Mouse (Mus musculus): ENCODE measurements at regions not wholly inside any gene's neighbourhood (a gene's known extent, or its start where the extent isn't known, plus 50 kb on each side); places are given as distances from the start of the nearest gene placed in this dataset.

DNA sequence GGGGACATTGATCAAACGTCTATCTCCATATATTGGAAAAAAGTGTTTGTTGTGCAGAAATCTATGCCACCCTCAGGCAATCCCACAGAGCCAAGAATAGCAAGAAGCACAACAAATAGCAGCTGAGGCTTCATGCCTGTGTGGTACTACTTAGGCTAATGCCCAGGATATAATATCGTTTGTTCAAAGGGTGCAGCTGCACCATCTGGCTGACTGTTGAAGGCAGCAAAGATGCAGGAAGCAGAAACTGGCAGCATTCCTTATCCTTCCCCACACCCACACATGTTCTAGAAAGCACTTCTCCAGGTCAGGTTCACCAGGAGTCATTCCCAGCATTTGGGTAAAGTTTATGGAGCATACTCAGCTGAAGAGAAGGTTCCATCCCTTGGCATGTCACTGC is 158.1 kb upstream of the Ccn2 start:
- no peak for DNase-seq (ENCODE audit: low spot score)

- DNase-seq (ENCODE audit: low spot score) = no peak
These were observed 150.7 kb upstream of the Ccn2 start for GRCm38 (mm10) chr10:24444572-24444971.

GRCm38 (mm10) chr10:24445036-24445435 is 150.2 kb upstream of the Ccn2 start:
- DNase-seq (ENCODE audit: low spot score) = no peak

DNA sequence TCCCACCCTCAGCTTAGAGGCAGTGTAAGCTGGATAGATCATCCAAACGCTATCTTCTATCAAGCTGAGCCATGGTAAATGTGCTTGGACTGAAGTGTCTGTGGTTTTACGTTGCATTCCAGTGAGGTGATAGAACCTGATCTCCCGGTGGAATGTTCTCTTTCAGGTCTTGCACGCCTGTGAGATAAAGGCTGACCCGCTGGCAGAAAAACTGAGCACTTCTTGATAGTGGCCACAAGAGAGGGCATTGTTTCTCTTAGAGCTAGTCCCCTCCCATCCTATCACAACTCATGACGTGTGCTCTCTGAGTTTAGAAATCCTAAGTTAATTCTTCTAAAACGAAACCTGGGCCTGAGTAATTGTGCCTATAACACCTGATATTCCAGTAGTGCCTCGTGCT is 149.1 kb upstream of the Ccn2 start:
- no peak for DNase-seq (ENCODE audit: low spot score)

GRCm38 (mm10) chr10:24447135-24447534 is 148.1 kb upstream of the Ccn2 start:
- no peak for DNase-seq (ENCODE audit: low spot score)

GRCm38 (mm10) chr10:24448001-24448561 is 147.2 kb upstream of the Ccn2 start:
- DNase-seq (ENCODE audit: low spot score) = no peak

DNA sequence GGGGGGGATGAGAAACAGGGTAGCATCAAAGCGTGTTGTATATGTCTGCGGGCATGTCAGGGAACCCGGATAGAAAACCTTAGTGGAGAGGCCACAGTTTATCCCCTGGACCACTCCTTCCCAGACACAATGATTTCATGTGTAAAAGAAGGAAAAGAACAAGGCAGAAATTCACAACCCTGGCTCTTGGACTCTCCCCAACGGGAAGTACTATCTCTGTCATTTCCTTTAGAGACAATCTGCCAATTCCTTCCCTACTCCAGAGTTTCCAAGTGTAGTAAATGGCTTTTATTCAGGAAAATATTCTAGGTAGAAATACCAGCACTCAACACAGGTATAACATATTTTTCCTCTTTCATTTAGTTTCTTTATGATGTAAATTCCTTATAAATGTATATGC is 141.7 kb upstream of the Ccn2 start:
- no peak for DNase-seq (ENCODE audit: low spot score)

GRCm38 (mm10) chr10:24458667-24459066 is 136.6 kb upstream of the Ccn2 start:
- DNase-seq (ENCODE audit: low spot score) = no peak

- no peak for DNase-seq (ENCODE audit: low spot score)
These were observed 131.4 kb upstream of the Ccn2 start for GRCm38 (mm10) chr10:24463873-24464272.

GRCm38 (mm10) chr10:24464377-24464776 is 130.9 kb upstream of the Ccn2 start:
- DNase-seq (ENCODE audit: low spot score) = no peak

GRCm38 (mm10) chr10:24469741-24470140 is 125.5 kb upstream of the Ccn2 start:
- no peak for DNase-seq (ENCODE audit: low spot score)

GRCm38 (mm10) chr10:24471521-24471920 is 123.7 kb upstream of the Ccn2 start:
- DNase-seq (ENCODE audit: low spot score) = no peak

DNA sequence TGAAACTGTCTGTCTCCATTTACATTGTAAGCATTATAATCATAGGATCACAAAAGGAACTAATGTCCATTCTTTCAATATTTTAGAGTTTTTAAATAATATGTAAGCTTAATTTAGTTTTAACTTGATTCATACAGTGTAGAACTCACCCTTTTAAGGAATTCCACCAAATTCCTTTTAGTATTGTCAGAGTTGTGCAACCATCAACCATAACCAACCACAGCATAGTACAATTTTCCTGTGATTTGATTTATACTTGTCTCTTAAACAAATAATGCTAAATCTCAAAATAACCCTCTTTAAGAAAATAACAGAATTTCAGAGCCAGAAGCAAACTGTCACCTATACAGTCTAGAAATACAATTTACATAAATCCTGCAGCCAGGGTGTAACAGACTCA is 119.0 kb upstream of the Ccn2 start:
- DNase-seq (ENCODE audit: low spot score) = no peak

DNA sequence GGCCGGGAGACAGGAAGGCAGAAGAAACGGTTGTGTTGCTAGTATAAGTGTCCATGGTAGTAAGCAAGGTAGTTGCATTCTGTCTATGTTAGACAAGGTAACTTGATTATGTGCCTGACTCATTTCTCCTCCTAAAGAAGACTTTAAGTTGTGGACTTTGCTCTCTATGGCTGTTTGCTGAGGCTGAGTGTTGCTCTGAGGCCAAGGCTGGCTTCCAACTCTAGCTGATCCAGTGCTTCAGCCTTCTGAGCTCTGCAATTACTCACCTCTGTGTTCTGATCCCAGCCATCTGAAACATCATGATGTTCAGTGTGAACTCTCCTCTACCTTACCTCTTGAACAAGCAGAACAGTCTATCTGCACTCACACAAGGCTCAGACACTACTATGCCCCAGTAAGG is 116.7 kb upstream of the Ccn2 start:
- DNase-seq (ENCODE audit: low spot score) = no peak

- DNase-seq (ENCODE audit: low spot score) = no peak
These were observed 116.1 kb upstream of the Ccn2 start for GRCm38 (mm10) chr10:24479148-24479547.

DNA sequence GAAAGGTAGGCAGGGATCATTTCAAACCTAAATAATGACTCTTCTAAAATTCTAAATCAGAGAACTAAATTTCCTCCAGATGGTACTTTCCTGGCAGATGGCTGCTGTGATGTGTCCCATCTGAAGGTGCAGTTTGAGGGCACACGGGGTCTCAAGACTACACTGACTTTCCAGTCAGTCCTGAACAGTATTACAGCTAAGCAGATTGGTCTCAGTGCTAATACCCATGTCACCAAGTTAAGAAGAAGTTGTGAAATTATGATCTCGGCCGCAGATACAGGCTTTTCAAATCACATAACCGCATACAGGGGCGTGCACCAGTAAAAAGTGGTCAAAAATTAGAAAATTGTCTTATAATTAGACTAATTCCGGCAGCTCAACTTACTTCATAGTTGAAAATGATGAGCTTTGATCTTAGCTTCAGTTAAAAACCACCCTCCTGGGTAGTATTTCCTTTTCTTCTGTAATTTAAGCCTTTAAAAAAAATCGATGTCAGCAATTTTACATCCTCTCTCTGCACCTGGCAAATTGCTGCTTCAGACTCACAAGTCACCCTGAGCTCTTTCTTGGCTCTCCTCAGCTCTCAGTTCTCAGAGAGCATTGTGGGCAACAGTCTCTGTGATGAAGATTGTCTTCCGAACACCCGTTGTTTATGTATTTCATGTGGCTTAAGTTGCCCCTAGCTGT is 113.2 kb upstream of the Ccn2 start:
- DNase-seq (ENCODE audit: low spot score) = peak; percentile 25

DNA sequence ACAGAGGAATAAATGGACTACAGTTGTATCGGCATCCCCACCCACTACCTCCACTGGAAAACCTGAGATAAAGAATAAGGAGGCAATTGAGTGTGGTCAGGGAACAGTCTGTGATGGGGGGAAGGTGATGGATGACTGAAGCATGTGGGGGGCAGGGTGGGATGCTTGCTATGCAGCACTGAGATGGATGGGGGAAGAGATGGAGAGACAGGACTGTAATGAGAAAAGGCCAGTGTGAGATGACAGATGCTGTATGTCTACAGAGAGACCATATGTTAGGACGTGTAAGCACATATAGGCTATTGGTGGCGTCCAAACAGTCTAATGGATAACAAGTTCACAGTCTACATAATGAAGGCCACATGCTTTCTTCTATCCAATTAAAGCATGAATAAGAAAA is 112.2 kb upstream of the Ccn2 start:
- DNase-seq (ENCODE audit: low spot score) = no peak

DNA sequence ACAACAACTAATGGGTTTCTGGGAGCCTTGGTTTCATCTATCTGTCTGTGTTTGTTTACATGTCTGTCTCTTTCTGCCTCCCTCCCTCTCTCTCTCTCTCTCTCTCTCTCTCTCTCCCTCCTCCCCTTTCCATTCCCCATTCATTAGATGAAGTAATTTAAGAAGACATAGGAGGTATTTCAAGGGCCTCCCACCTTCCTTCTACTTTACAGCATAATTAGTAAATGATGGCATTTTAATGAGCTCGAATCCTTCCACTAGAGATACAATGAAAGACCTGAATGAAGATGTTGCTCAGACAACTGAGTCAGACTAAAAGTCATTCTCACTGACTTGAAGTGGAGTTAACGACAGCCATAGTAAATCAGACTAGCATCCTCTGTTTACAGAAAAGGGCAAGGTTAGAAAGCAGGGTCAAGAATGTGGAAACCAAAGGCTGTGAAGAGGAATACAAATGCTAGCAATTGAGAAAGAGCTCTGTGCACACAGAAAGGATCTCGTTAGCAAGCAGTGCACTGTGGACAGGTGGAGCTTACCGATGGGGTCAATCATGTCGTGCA is 111.1 kb upstream of the Ccn2 start:
- DNase-seq (ENCODE audit: low spot score) = no peak

DNA sequence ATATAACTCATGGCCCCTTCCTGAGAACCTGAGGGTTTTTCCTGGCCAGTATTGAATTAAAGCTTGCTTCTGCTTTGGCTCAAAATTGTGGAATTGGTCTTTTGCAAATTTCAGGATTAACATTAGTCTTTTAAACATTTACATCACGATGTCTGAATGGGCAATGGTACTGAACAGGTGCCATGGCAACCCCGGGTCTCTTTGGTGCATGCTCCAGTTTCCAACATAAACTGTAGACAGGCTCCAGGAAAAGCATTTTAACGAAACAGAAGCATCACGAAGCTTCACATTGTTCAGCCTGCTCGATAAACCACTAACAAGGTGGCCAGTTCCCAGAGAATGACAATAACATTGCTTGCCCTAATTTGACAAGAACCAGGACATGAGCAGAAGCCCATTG is 109.8 kb upstream of the Ccn2 start:
- DNase-seq (ENCODE audit: low spot score) = no peak

DNA sequence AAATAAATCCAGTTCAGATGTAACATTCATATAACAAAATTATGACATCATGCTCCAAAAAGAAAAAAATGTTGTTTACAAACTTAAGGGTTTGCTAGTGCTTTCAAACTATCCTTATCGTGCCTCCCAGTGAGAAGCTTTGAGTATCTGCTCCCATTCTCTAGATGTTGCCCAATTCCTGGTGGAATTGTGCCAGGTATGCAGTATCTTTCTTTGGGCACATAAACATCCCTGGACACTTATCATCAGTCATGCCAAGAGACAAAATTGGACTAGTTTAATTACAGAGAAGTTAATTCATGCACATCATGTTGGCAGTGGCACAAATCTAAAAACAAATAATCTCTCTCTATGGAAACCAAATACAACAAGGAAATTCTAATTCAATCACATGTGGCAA is 109.0 kb upstream of the Ccn2 start:
- DNase-seq (ENCODE audit: low spot score) = no peak

GRCm38 (mm10) chr10:24487915-24488314 is 107.3 kb upstream of the Ccn2 start:
- DNase-seq (ENCODE audit: low spot score) = no peak

DNA sequence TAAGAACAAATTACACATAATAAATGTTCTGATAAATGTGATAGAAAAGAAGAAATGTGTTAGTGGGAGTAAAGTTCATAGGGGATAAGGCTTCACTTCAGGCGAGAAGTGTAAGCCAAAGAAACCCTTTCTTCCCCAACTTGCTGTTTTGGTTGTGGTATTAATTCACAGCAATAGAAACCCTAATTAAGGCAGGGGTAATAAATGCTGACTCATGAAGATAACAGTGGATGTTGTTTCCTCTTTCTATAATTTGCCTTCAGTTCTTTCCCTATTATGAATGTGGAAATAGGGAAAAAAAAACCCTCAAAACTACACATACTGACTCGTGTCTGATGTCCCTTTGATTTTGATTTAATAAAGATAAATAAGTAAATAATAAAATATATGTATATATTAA is 104.8 kb upstream of the Ccn2 start:
- no peak for DNase-seq (ENCODE audit: low spot score)

DNA sequence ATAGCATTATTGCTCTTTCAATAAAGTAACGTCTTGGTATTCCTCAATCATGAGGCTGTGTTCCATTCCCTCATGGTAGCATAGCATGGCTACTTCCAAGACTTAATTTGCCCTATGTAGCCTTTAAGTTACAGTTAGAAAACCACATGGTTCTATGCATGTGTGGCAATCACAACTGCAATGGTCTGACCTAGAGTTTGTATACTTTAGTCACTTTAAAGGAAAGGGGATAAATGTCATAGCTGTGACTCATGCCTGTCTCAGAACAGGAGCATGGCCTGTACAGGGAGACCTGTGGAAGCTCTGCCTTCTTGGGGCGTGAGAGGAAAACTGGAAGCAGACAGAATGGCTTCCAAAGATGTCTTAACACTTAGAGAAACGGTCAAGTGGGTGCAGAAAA is 103.4 kb upstream of the Ccn2 start:
- DNase-seq (ENCODE audit: low spot score) = no peak
